Comparison of ENCODE assay signal across 23 mouse cellular contexts in genomic region chr12:63804008-63804407, GRCm38 (mm10).
"Had no signal": no experiment of that assay in that cellular context is flagged by ENCODE, and none has a peak within 500 bp of the region (broad histone marks: within the 10 kb centered on the region; RNA-seq: fewer than 3 reads in every experiment).

No protein-coding gene starts in this region.

- H3K4me1 ChIP-seq: kidney, embryonic 15.5 days; liver, embryonic 12.5 days; liver, embryonic 15.5 days; lung, embryonic 15.5 days; megakaryocyte, embryonic 14.5 days; midbrain, embryonic 10.5 days; midbrain, embryonic 13.5 days; neural tube, embryonic 13.5 days had no signal

- H3K36me3 ChIP-seq: kidney, embryonic 15.5 days; liver, embryonic 12.5 days; liver, embryonic 15.5 days; lung, embryonic 15.5 days; midbrain, embryonic 10.5 days; midbrain, embryonic 13.5 days; neural tube, embryonic 13.5 days had no signal

- DNase-seq: kidney, postnatal 10 days; kidney, postnatal 36 days; layer of hippocampus, postnatal 36 days; lung, adult 18-20 months; lung, postnatal 10 days; lung, postnatal 36 days; retina, postnatal 1 day; right cerebral cortex, postnatal 25 days; spleen, adult 18-20 months; thymus, adult 2 months; thymus, postnatal 14 days; thymus, postnatal 4 days had no signal

- H3K4me3 ChIP-seq: kidney, embryonic 15.5 days; left cerebral cortex, adult 2 months; liver, embryonic 12.5 days; liver, embryonic 15.5 days; lung, embryonic 15.5 days; megakaryocyte, embryonic 14.5 days; midbrain, embryonic 10.5 days; midbrain, embryonic 13.5 days; myocyte; neural tube, embryonic 13.5 days had no signal

- H3K9me3 ChIP-seq: kidney, embryonic 15.5 days; liver, embryonic 12.5 days; liver, embryonic 15.5 days; lung, embryonic 15.5 days; megakaryocyte, embryonic 14.5 days; midbrain, embryonic 10.5 days; midbrain, embryonic 13.5 days; neural tube, embryonic 13.5 days had no signal

- H3K27me3 ChIP-seq: kidney, embryonic 15.5 days; liver, embryonic 12.5 days; liver, embryonic 15.5 days; lung, embryonic 15.5 days; megakaryocyte, embryonic 14.5 days; midbrain, embryonic 13.5 days; neural tube, embryonic 13.5 days had no signal

- ATAC-seq: liver, embryonic 12.5 days; midbrain, embryonic 13.5 days; midbrain, embryonic 16.5 days had no signal

- H3K4me2 ChIP-seq: kidney, embryonic 15.5 days; liver, embryonic 12.5 days; liver, embryonic 15.5 days; lung, embryonic 15.5 days; midbrain, embryonic 13.5 days; neural tube, embryonic 13.5 days had no signal

- H3K9ac ChIP-seq: kidney, embryonic 15.5 days; liver, embryonic 12.5 days; liver, embryonic 15.5 days; lung, embryonic 15.5 days; midbrain, embryonic 13.5 days; neural tube, embryonic 13.5 days had no signal

- H3K27ac ChIP-seq: kidney, embryonic 15.5 days; left cerebral cortex, adult 2 months; liver, embryonic 12.5 days; liver, embryonic 15.5 days; lung, embryonic 15.5 days; midbrain, embryonic 10.5 days; midbrain, embryonic 13.5 days; neural tube, embryonic 13.5 days had no signal
